Mouse (Mus musculus): ENCODE data around the gene Sergef.

GRCm38 (mm10) chr7:46648431-46649140 is 9.0 kb upstream of the Sergef start:
- TF ChIP-seq ZNF384 (IDR thresholded peaks at IDR 0.05; ENCODE audit: low read depth, low read length) (no peak), CHD2 (IDR thresholded peaks at IDR 0.05; ENCODE audit: low read depth, low read length) (no peak)

Data from ES-E14 (cell line).